Mouse (Mus musculus) right cerebral cortex, postnatal 25 days (tissue): ENCODE results near the gene Vmn1r224.

Experiments
- DNase-seq: peaks from one replicate; pipeline ENCODE4 v3.0.0; 2022

Gene Vmn1r224

DNA sequence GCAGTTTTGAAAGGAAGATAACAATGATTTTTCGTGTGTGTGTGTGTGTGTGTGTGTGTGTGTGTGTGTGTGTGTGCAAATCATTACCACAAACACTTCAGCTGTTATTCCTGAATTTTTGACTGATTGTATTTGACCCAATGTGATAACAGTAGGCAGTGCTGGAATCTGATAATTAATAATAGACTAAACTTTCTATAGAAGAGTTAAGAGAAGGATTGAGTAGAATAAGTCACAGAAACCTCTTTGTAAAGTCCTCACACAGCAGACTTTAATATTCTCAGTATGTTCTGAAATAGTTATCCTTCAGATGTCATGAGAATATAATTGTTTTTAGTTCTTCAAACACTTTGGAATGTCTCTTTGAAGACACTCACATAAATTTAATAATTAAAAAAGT lies at the start of gene Vmn1r224:
Vmn1r224 (plus strand) TSS at position 301 of the 400 bp plus-strand sequence.
- no peak for DNase-seq

DNA sequence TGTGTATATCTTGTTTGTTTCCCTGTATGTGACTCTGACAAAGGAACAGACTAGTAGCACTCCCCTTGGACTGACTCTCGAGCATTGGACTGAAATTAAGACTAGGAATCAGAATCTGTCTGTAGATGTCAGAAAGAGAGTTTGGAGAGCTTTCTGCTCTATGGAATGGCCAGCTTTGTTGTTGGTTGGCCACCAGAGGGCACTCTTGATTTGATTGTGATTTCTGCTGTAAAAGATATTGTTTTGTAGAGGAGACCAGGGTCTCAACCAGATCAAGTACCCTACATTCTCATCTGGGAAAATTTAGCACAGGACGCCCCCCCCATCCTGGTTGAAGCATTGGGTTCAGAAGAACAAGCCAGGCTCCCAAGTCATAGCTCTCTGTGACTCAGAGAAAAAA lies 14.8 kb upstream of the Vmn1r224 start:
- no peak for DNase-seq

DNA sequence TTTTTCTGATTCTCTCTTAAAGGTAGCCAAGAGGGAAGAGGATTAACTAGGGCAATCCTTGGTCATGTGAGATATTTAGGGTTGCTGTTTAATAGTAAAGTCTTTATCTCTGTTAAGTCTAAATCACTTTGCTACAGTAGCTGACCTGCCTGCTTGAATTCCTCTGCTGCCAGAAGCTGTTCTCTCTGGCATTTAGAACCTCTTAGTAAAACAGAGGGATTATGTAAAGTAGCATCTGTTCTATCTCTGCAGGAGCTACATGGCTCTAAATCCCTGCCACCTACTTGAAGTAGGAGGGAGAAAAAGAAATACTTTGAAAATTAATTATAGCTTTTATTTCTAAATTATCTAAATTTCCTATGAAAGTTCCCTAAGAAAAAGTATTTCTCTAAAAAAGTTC lies 25.3 kb downstream of the Vmn1r224 start:
- DNase-seq = no peak

DNA sequence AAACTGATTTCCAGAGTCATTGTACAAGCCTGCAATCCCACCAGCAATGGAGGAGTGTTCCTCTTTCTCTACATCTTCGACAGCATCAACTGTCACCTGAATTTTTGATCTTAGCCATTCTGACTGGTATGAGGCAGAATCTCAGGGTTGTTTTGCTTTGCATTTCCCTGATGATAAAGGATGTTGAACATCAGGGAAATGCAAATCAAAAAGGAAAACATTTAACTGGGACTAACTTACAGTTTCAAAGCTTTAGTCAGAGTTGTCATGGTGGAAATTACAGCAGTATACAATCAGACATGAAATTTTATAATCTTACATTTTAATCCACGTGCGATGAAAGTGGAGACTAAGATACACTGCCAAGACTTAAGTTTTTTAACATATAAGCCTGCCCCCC lies 59.4 kb downstream of the Vmn1r224 start:
- no peak for DNase-seq
